Mouse (Mus musculus) erythroblast, embryonic 14.5 days (primary cell): Measurements from ENCODE around the gene Masp2.

Source experiments
- GATA1 ChIP-seq: IDR thresholded peaks from 2 replicates; pipeline ENCODE4 v1.6.1; 2012; ENCODE audit warnings: low read length, inconsistent platforms, mixed read lengths
- TAL1 ChIP-seq: IDR thresholded peaks from 3 replicates; pipeline ENCODE4 v1.6.1; 2012; ENCODE audit warnings: low read length, inconsistent platforms, mixed read lengths

- TF ChIP-seq GATA1, result no peak
- TF ChIP-seq TAL1, result no peak
Measured at GRCm38 (mm10) chr4:148619805-148620204, 17.5 kb downstream of the Masp2 start.
